Mouse (Mus musculus) gastrocnemius, adult 2 months (tissue): Measurements from ENCODE around the gene Slco2a1. TPM values are rescaled to one million over a fixed set of nuclear protein-coding genes. Genes with fewer than 3 reads are reported as not detected.

Experiments
- DNase-seq: peaks from one replicate; pipeline ENCODE4 v3.0.0; 2022
- H3K27ac ChIP-seq: fragments of 200-600 bp; 2 replicates; pipeline ENCODE4 v1.8.1; 2022; ENCODE audit warnings: mild to moderate bottlenecking
- H3K4me3 ChIP-seq: fragments of 200-600 bp; 2 replicates; pipeline ENCODE4 v1.8.1; 2022; ENCODE audit warnings: mild to moderate bottlenecking, moderate library complexity
- CTCF ChIP-seq: fragments of 200-600 bp; IDR thresholded peaks from 2 replicates; pipeline ENCODE4 v1.8.1; 2022; ENCODE audit warnings: antibody characterized with exemption, mild to moderate bottlenecking, moderate library complexity
- intact Hi-C: fragments of 180-260 bp; cut with DNase I; formaldehyde crosslinking; loops from one replicate; pipeline ENCODE4 v1.15.1; 2025
- total RNA-seq, 2 experiments: library from RNA; stranded (reverse); gene quantifications; 2 replicates each; pipeline ENCODE4 v1.2.3; 2021

Gene Slco2a1
- total RNA-seq, 2 experiments from 2014 or later, result 0.59 to 0.84 TPM

- no peak for TF ChIP-seq CTCF
- no peak overlapping the region for H3K4me3 ChIP-seq
- H3K27ac ChIP-seq, result no peak overlapping the region
- DNase-seq, result peak; percentile 31
- intact Hi-C loops, result no loop called here
Observed at GRCm38 (mm10) chr9:102992877-102993276, 4.4 kb downstream of the Slco2a1 start.

DNA sequence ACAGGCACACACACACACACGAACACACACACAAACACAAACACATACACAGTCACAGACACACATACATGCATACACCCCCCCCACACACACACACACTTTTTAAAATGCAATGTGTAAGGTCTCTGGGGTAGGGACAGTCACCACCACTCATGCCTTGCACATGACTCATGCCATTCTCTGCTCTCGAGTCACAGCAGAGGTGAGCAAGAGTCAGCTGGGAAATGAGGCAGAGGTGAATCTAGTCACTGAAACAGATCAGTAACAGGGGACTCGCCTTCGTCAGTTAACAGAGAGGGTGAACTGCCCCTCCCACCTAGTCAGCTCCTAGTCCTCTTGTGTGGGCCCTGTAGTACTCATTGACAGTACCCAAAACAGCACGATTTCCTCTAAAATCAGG, 5.3 kb downstream of the Slco2a1 start:
- TF ChIP-seq CTCF, result no peak
- intact Hi-C loops, result no loop called here
- Histone ChIP-seq H3K4me3 (no peak overlapping the region), H3K27ac (no peak overlapping the region)
- no peak for DNase-seq

GRCm38 (mm10) chr9:102995800-102996635, 7.5 kb downstream of the Slco2a1 start:
- Histone ChIP-seq H3K4me3 (no peak overlapping the region), H3K27ac (no peak overlapping the region)
- no peak for DNase-seq
- intact Hi-C loops, result no loop called here
- TF ChIP-seq CTCF, result no peak

GRCm38 (mm10) chr9:103000384-103000783, 11.9 kb downstream of the Slco2a1 start:
- H3K4me3 ChIP-seq, result no peak overlapping the region
- no peak overlapping the region for H3K27ac ChIP-seq
- no peak for TF ChIP-seq CTCF
- intact Hi-C loops, result no loop called here
- DNase-seq, result no peak

DNA sequence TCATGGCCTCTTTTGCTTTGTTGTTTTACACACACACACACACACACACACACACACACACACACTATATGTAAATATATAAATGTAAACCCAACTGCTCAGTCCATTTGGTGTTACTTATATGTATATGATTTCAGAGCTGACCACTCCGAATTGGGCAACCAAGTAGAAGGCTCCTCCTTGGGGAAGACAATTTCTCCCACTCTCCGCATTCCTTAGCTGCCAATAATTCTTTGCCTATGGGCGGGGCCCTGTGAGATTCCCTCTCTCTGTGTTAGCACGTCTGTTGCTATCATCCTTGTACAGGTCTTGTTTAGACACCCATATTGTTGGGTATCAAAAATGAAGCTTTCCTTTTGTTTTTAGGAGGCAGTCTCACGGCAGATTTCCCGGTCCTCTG, 15.8 kb downstream of the Slco2a1 start:
- DNase-seq, result no peak
- TF ChIP-seq CTCF, result no peak
- intact Hi-C loops, result no loop called here
- Histone ChIP-seq H3K27ac (no peak overlapping the region), H3K4me3 (no peak overlapping the region)

GRCm38 (mm10) chr9:103007699-103008078, 19.2 kb downstream of the Slco2a1 start:
- peak; percentile 45 for DNase-seq
- Histone ChIP-seq H3K4me3 (peak overlapping the region; percentile 71), H3K27ac (peak overlapping the region; percentile 66)
- no peak for TF ChIP-seq CTCF
- intact Hi-C loops, result no loop called here

DNA sequence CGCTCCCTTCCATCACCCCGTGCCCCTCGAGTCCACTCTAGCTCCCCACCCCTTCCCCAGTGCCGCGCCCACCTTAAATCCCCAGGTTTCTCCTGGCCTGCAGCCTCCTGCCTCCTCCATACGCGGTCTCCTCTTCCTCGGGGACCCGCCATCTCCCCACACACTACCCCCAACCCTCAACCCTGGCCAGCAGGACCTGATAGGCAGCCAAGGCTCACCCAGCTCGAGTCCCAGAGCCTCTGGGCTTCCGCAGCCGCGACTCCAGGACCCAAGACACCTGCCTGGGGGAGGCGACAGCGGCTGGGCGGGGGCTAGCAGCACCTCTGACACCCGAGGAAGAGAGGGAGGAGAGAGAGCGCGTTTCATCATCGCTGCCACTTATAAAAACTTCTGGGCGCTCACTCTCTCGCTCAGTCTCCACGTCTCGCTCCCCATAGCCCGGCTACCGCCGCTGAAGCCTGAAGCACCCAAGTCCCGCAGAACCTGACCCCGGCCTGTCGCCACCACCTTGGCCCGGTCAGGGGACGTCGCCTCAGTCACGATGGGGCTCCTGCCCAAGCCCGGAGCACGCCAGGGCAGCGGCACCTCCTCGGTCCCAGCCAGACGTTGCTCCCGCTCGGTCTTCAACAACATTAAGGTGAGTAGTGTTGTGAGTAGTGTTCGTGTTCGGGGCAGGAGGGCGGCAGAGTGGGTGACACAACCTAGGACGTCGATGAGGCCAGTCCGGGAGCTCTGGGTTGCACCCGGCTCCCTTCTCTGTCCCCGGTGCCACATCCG, 19.8 kb downstream of the Slco2a1 start:
- TF ChIP-seq CTCF, result no peak
- peak overlapping the region; percentile 66 for H3K27ac ChIP-seq
- DNase-seq, result peak; percentile 33

GRCm38 (mm10) chr9:103010161-103010560, 21.6 kb downstream of the Slco2a1 start:
- intact Hi-C loops, result no loop called here
- H3K27ac ChIP-seq, result no peak overlapping the region
- H3K4me3 ChIP-seq, result no peak overlapping the region
- DNase-seq, result no peak
- TF ChIP-seq CTCF, result no peak

More for the DNA sequence above, 19.8 kb downstream of the Slco2a1 start:
- intact Hi-C loops, result no loop called here
- peak overlapping the region; percentile 71 for H3K4me3 ChIP-seq

DNA sequence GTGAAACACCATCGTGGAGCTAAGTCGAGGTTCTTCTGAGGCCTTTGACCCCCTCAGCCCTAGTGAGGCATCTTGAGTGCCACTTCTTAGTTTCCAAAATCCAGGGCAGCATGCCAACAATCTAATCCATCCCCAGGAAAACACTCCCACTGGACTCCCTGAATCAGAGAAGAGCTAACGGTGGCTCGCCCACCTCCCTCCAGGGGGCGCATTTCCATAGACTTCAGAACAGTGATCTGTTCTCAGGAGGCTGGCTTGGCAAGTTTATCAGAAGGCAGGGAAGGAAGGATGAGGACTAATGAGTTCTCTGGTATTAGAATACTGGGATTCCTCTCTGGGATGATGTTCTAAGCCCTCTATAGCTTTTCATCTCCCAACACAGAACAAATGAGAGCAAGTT, 24.9 kb downstream of the Slco2a1 start:
- TF ChIP-seq CTCF, result peak; percentile 55
- Histone ChIP-seq H3K4me3 (no peak overlapping the region), H3K27ac (no peak overlapping the region)
- intact Hi-C loops, result no loop called here
- peak; percentile 33 for DNase-seq

DNA sequence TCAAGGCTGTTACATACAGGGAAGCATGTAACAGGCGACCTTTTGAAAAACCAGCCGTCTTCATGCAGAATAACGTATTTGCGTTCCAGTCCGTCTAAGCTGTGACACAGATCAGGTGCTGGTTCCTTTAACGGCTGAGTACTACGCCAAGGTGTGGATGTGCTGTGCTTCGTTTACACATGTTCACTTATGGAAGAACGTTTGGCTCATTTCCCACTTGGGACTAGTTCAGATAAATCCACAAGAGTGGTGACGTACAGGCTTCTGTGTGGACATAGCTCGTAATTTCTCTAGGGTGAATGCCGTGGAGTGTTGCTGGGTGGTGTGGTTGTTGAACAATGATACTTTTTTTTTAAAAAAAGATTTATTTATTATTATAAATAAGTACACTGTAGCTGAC, 26.2 kb downstream of the Slco2a1 start:
- no peak for DNase-seq
- TF ChIP-seq CTCF, result no peak

DNA sequence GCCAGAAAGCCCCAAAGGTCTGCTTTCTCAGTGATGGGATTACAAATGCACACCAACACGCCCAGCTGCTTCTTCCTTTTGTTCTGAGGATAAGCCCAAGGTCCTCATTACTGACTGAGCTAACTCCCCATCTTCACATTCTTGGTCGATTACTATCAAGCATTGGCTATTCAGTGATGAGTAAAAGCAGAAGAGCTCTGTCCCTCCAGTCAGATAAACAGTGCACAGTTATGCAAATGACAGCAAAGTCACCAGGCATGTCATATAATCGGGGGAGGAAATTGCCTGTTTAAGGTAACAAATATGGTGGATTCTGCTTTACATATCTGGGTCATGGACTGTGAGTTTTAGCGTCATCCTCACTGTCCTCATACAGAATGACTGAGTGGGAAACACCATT, 35.6 kb downstream of the Slco2a1 start:
- intact Hi-C loops, result no loop called here
- Histone ChIP-seq H3K27ac (no peak overlapping the region), H3K4me3 (no peak overlapping the region)
- no peak for TF ChIP-seq CTCF
- no peak for DNase-seq

More for the DNA sequence above, 26.2 kb downstream of the Slco2a1 start:
- Histone ChIP-seq H3K27ac (no peak overlapping the region), H3K4me3 (no peak overlapping the region)
- intact Hi-C loops, result no loop called here

DNA sequence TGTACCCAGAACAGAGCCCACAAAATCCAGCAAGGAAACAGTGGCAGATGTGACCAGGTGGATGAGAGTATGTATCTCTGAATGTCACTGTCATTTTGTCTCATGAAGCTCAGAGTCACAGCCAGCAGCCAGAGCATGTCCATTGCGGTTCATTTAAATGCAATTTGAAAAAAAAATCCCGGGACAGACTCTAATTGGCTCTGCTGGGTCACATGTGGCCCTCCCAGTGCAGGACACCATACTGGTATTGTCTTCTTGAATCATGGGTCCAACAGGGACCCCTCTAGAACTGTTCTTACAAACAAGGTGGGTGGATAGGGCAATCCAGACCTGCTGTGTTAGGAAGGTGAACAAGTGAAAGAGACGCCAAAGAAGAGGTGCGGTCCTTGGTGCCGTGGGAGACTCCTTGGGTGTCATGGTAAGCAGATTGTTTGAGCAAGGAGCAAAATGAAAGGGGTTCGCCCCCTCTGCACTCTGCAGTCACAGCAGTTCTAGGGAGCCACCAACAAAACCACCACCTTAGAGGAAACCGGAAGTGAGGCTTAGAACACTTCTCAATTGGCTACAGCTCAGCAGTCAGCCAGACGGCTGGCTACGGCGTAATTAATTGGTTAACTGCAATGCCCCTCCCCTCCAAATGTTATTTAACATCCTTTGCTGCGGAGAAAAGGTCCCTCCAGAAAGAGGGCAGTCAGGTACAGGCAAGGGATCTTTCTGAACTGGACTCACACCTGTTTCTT, 38.8 kb downstream of the Slco2a1 start:
- intact Hi-C loops, result no loop called here
- no peak for DNase-seq
- H3K27ac ChIP-seq, result no peak overlapping the region

GRCm38 (mm10) chr9:103029012-103029411, 40.5 kb downstream of the Slco2a1 start:
- H3K27ac ChIP-seq, result no peak overlapping the region
- TF ChIP-seq CTCF, result no peak
- DNase-seq, result no peak
- intact Hi-C loops, result no loop called here
- no peak overlapping the region for H3K4me3 ChIP-seq

More for the DNA sequence above, 38.8 kb downstream of the Slco2a1 start:
- TF ChIP-seq CTCF, result no peak
- no peak overlapping the region for H3K4me3 ChIP-seq
